Mouse (Mus musculus): ENCODE measurements around the gene Golph3.

The Golph3 gene

GRCm38 (mm10) chr15:12321091-12321787 lies at the start of gene Golph3:
Gene Golph3 (plus strand): TSS chr15:12321450.
- peak; percentile 94 for DNase-seq (ENCODE audit: low read depth, low spot score)

- no peak for DNase-seq (ENCODE audit: low read depth, low spot score)
These were observed 47.8 kb upstream of the Golph3 start for GRCm38 (mm10) chr15:12273325-12274052.

GRCm38 (mm10) chr15:12274053-12274769 lies 47.0 kb upstream of the Golph3 start:
- peak; percentile 23 for DNase-seq (ENCODE audit: low read depth, low spot score)

- peak; percentile 9 for DNase-seq (ENCODE audit: low read depth, low spot score)
These were observed 46.1 kb upstream of the Golph3 start for GRCm38 (mm10) chr15:12275091-12275623.

GRCm38 (mm10) chr15:12279816-12280215 lies 41.4 kb upstream of the Golph3 start:
- DNase-seq (ENCODE audit: low read depth, low spot score): no peak

GRCm38 (mm10) chr15:12284794-12285534 lies 36.3 kb upstream of the Golph3 start:
- no peak for DNase-seq (ENCODE audit: low read depth, low spot score)

DNA sequence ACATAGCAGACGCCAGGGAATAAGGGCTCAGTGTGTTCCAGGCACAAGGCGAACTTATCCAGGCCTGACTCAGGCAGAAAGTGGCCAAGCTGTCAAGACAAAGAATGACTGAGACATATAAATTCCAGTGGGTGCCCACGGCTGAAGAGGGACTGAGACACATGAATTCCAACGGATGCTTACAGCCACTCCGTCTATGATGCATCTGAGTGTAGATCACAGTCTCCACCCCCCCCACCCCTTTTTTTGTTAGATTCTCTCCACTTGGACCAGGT lies 35.8 kb upstream of the Golph3 start:
- no peak for DNase-seq (ENCODE audit: low read depth, low spot score)

DNA sequence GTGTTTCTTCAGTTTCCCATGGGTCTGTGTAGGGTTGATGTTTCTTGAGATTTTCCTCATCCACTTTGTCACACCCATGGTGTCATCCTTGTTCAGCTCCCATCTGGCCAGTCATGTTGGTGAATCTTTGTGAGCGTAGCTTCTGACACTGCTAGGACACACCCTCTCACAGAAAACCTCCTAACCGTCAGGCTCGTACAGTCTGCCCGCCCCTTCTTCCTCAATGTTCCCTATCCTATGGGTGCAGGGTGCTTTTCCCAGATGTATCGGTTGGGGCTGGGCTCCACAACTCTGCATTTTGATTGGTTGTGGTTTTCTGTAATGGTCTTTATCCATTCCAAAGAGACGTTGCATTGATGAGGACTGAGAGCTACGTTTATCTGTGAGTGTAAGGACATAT lies 30.9 kb upstream of the Golph3 start:
- no peak for DNase-seq (ENCODE audit: low read depth, low spot score)

GRCm38 (mm10) chr15:12291757-12292156 lies 29.5 kb upstream of the Golph3 start:
- no peak for DNase-seq (ENCODE audit: low read depth, low spot score)

DNA sequence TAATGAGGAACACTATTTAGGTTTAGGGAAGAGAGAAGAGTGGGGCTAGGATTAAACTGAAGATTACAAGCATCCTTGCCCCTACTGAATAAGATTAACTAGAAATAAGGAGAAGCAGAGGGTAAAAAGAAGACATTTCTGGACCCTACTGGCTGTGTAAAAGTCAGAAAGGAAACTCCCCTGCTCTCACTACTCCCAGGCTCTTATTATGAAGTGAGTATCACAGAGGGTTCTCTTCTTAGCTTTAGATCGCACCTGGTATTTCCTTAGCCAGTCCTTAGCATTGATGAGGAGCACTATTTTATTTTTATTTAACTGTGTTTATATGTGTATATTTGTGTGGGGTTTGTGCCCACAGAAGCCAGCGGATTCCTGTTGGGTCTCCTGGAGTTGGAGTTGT lies 25.0 kb upstream of the Golph3 start:
- peak; percentile 56 for DNase-seq (ENCODE audit: low read depth, low spot score)

- no peak for DNase-seq (ENCODE audit: low read depth, low spot score)
These were observed 23.0 kb upstream of the Golph3 start for GRCm38 (mm10) chr15:12298231-12298737.

GRCm38 (mm10) chr15:12301771-12302170 lies 19.5 kb upstream of the Golph3 start:
- DNase-seq (ENCODE audit: low read depth, low spot score): peak; percentile 25

- DNase-seq (ENCODE audit: low read depth, low spot score): no peak
These were observed 14.8 kb upstream of the Golph3 start for GRCm38 (mm10) chr15:12306188-12307071.

- DNase-seq (ENCODE audit: low read depth, low spot score): no peak
These were observed 14.1 kb upstream of the Golph3 start for GRCm38 (mm10) chr15:12307114-12307513.

DNA sequence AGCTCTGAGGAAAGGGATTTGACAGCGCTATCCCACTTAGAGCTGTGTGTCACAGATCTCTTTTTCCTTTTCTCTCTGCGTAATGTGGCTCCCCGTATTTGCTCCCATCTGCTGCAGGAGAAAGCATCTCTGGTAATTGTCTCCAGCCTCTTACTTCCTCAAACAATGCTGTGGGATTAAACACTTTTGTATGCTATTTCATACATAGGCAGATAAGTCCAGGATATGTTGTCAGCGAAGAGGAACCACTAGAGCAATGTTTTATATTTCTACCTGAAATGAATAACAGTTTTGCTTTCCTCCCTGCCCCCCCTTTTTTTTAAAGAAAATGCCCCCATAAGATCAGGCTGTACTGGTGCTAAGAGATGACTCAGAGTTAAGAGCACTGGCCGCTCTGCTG lies 12.7 kb upstream of the Golph3 start:
- DNase-seq (ENCODE audit: low read depth, low spot score): no peak

DNA sequence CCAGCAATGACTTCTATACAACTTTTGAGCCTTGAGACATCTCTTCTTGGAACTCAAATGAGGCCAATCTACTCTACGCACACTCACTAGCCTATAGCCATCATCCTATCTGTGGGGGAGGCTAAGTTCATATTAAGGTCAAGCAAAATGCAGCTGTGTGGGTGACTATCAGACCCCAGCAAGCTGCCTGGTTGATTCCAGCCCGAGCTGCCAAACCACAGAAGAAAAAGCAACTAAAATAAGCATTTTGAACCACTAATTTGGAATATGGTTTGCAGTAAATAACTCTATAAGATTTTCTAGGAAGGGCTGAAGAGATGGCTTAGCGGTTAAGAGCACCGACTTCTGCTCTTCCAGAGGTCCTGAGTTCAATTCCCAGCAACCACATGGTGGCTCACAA lies 10.6 kb upstream of the Golph3 start:
- no peak for DNase-seq (ENCODE audit: low read depth, low spot score)

GRCm38 (mm10) chr15:12311465-12311864 lies 9.8 kb upstream of the Golph3 start:
- no peak for DNase-seq (ENCODE audit: low read depth, low spot score)

GRCm38 (mm10) chr15:12313255-12313654 lies 8.0 kb upstream of the Golph3 start:
- DNase-seq (ENCODE audit: low read depth, low spot score): no peak

DNA sequence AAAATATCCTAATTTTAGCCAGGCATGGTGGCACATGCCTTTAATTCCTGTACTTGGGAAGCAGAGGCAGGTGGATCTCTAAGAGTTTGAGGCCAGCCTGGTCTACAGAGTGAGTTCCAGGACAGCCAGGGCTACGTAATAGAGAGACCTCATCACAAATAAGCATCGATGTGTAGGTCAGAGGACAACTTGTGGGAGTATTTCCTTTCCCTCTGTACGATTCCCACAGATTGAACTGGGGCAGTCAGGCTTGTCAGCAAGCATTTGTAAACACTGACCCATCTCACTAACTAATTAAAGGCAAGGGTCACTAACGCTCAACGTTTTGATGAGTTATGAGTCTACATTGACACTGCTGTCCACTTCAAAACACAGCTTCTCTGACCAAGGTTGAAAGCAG lies 6.7 kb upstream of the Golph3 start:
- no peak for DNase-seq (ENCODE audit: low read depth, low spot score)

DNA sequence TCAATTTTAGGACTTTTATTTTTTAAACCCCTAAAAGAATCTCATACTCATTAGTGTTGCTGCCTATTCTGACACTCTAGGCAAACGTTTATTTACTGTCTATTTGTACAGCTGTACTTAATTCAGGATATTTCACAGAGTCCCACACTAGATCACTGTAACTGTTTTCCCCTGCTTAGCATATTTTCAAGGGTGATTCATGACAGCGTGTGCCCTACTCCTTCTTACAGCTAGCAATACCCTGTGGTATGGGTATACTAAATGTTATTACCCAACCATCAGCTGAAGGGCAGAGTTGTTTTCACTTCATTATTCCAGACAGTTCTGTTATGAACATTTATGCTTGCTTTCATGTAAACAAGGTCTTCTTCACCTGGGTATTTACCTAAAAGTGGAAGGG lies 5.3 kb upstream of the Golph3 start:
- DNase-seq (ENCODE audit: low read depth, low spot score): no peak

- no peak for DNase-seq (ENCODE audit: low read depth, low spot score)
These were observed 4.0 kb upstream of the Golph3 start for GRCm38 (mm10) chr15:12317290-12317689.

All from A20 (cell line).